Mouse (Mus musculus) layer of hippocampus, adult 9-10 months (tissue): ENCODE measurements at regions not wholly inside any gene's neighbourhood (a gene's known extent, or its start where the extent isn't known, plus 50 kb on each side); places are given as distances from the start of the nearest gene placed in this dataset.
"Not testable (repeated sequence)": the region's sequence is repeated elsewhere in the genome, so short reads cannot be mapped to it uniquely, and the experiment has no call there.

Experiments
- DNase-seq: peaks from one replicate; pipeline ENCODE4 v3.0.0; 2022; ENCODE audit warnings: low spot score

- DNase-seq, result no peak
Observed at GRCm38 (mm10) chr7:83394156-83394555, 190.6 kb upstream of the Tmc3 start.

- no peak for DNase-seq
Observed at GRCm38 (mm10) chr7:83399668-83400067, 185.1 kb upstream of the Tmc3 start.

- no peak for DNase-seq
Observed at GRCm38 (mm10) chr7:83401001-83401400, 183.7 kb upstream of the Tmc3 start.

- DNase-seq, result not testable (repeated sequence)
Observed at GRCm38 (mm10) chr7:83412745-83413144, 172.0 kb upstream of the Tmc3 start.

GRCm38 (mm10) chr7:83429929-83430556 is 154.7 kb upstream of the Tmc3 start:
- no peak for DNase-seq

- DNase-seq, result no peak
Observed at GRCm38 (mm10) chr7:83431094-83431493, 153.6 kb upstream of the Tmc3 start.

- no peak for DNase-seq
Observed at GRCm38 (mm10) chr7:83432843-83433242, 151.9 kb upstream of the Tmc3 start.

- no peak for DNase-seq
Observed at GRCm38 (mm10) chr7:83433959-83434715, 150.6 kb upstream of the Tmc3 start.

GRCm38 (mm10) chr7:83438538-83439393 is 146.0 kb upstream of the Tmc3 start:
- DNase-seq, result no peak

GRCm38 (mm10) chr7:83443596-83444278 is 141.0 kb upstream of the Tmc3 start:
- DNase-seq, result no peak

- no peak for DNase-seq
Observed at GRCm38 (mm10) chr7:83444279-83444615, 140.5 kb upstream of the Tmc3 start.

GRCm38 (mm10) chr7:83445181-83445926 is 139.4 kb upstream of the Tmc3 start:
- peak; percentile 21 for DNase-seq

- no peak for DNase-seq
Observed at GRCm38 (mm10) chr7:83450346-83450745, 134.4 kb upstream of the Tmc3 start.

GRCm38 (mm10) chr7:83452309-83452708 is 132.4 kb upstream of the Tmc3 start:
- no peak for DNase-seq

- DNase-seq, result no peak
Observed at GRCm38 (mm10) chr7:83459520-83459919, 125.2 kb upstream of the Tmc3 start.

GRCm38 (mm10) chr7:83467006-83467405 is 117.7 kb upstream of the Tmc3 start:
- no peak for DNase-seq

- DNase-seq, result not testable (repeated sequence)
Observed at GRCm38 (mm10) chr7:83469856-83470255, 114.9 kb upstream of the Tmc3 start.

- DNase-seq, result no peak
Observed at GRCm38 (mm10) chr7:83471111-83471510, 113.6 kb upstream of the Tmc3 start.

- DNase-seq, result no peak
Observed at GRCm38 (mm10) chr7:83474471-83474870, 110.3 kb upstream of the Tmc3 start.

GRCm38 (mm10) chr7:83474986-83475385 is 109.7 kb upstream of the Tmc3 start:
- DNase-seq, result no peak

- DNase-seq, result no peak
Observed at GRCm38 (mm10) chr7:83475438-83476160, 109.1 kb upstream of the Tmc3 start.
